Mouse (Mus musculus) lung, embryonic 15.5 days (tissue): ENCODE measurements around the gene Zbtb7b. TPM values are rescaled to one million over a fixed set of nuclear protein-coding genes. Genes with fewer than 3 reads are reported as not detected.
A peak's percentile ranks its signal among the peaks of the same experiment; 100 is the strongest.

Experiments used
- ATAC-seq: fragments of 200-750 bp; cut with Nextera tagmentation; 2 replicates; pipeline ENCODE4 v1.8.0; 2017; ENCODE audit warnings: moderate number of reproducible peaks, borderline replicate concordance; ENCODE audit not compliant: low FRiP score, low TSS enrichment; ENCODE audit errors: extremely low read depth
- H3K27ac ChIP-seq: fragments of 300-500 bp; sonication (generic); 2 replicates; pipeline ENCODE4 v1.5.1; 2015; ENCODE audit warnings: moderate library complexity, mild to moderate bottlenecking, inconsistent platforms
- H3K27me3 ChIP-seq: fragments of 300-500 bp; sonication (generic); 2 replicates; pipeline ENCODE4 v1.6.1; 2015; ENCODE audit warnings: inconsistent platforms
- H3K36me3 ChIP-seq: fragments of 300-500 bp; sonication (generic); 2 replicates; pipeline ENCODE4 v1.6.1; 2015; ENCODE audit warnings: inconsistent platforms
- H3K4me1 ChIP-seq: fragments of 300-500 bp; sonication (generic); 2 replicates; pipeline ENCODE4 v1.6.1; 2015; ENCODE audit warnings: inconsistent platforms
- H3K4me2 ChIP-seq: fragments of 300-500 bp; sonication (generic); 2 replicates; pipeline ENCODE4 v1.6.1; 2015; ENCODE audit warnings: inconsistent platforms, mild to moderate bottlenecking, moderate library complexity
- H3K4me3 ChIP-seq: fragments of 300-500 bp; sonication (generic); 2 replicates; pipeline ENCODE4 v1.5.1; 2015; ENCODE audit warnings: mild to moderate bottlenecking, inconsistent platforms
- H3K9ac ChIP-seq: fragments of 300-500 bp; sonication (generic); 2 replicates; pipeline ENCODE4 v1.6.1; 2015; ENCODE audit warnings: inconsistent platforms
- H3K9me3 ChIP-seq: fragments of 300-500 bp; sonication (generic); 2 replicates; pipeline ENCODE4 v1.6.1; 2016; ENCODE audit warnings: inconsistent platforms
- WGBS: fragments of 180-500 bp; shearing (Covaris S2); methylation state at CpG from one replicate; pipeline ENCODE4 v1.1.7; 2015; 5-methylcytosine and 5-hydroxymethylcytosine counted together
- polyA plus RNA-seq: library from polyadenylated mRNA; unstranded; fragments of >200 nt; fragmentation: Nextera tagmentation; extraction: Ambion mirVana; gene quantifications from 2 replicates; pipeline ENCODE4 v1.2.1, GENCODE M21; 2015

Zbtb7b gene
- polyA plus RNA-seq, 1 experiment from 2014 or later, result 3.7 TPM

DNA sequence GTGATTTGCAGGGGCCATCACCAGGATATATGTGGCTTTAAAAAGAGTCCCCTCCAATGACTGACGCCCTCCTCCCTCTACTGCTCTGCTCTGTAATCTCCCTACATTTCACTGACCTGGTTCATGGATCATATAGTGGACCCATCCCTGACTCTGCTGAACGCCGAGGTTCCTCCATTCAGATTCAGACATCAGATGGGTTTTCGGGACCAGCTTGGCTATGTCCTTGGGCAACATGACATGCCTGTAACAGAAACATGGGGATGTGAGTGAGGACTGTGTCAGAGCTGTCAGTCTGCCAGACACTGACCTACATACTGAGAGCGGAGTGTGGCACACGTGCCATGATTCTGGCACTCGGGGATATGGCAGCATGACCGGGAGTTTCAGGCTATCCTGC lies 21.6 kb upstream of the Zbtb7b start:
- ATAC-seq, result no peak
- Histone ChIP-seq H3K4me2 (peak overlapping the region; percentile 77; the same call in 1 of the 2 replicates), H3K9me3 (no peaks in the 10 kb centered on the region), H3K4me3 (no peak overlapping the region), H3K9ac (no peak overlapping the region), H3K4me1 (peaks cover 23% of the 10 kb centered on the region), H3K36me3 (peaks cover 28% of the 10 kb centered on the region), H3K27me3 (no peaks in the 10 kb centered on the region), H3K27ac (no peak overlapping the region)
- WGBS, result 87% methylated on average over 8 of the region's 8 CpGs

DNA sequence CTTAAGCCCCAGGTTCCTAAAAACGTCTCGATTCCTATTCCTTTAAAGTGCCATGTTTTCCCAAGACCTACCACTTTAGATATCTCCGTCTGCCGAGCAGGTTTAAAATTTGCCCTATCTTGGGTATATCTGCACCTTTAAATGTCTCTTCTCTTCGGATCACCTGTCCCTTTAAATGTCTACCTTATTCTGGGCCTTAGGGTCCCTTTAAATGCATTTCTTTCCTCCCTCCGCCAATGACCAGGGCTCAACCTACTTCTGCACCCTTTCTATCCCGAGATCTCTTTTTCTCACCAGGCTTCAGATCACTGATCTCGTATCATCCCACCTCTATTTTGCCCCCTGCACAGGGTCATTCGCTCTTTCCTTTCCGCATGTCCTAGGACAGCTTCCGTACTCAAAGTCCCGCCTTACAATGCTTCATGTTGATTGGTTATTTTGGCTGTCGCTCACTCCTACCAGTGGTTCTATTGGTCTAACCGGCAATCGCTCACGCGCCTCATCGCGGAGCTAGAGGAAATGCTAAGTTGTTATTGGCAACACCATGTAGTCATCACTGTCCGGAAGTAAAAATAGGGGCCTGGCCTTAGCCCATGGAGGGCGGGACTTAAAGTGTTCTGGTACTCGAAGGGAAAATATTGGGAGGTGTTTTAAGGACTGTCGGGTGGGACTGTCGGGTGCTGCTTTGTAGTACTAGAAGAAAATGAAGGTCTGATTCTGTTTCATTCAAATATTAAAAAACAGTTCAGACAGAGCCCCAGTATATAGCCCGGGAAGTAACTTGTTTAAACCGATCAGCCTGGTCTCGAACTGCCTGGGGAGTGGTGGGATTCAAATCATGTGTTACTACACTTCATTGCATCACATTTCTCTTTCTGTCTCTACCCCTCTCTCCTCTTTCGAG lies 17.2 kb upstream of the Zbtb7b start, which contains the start of gene Flad1:
TSS of gene Flad1 (minus strand) at position 381 of the 904 bp plus-strand sequence.
- Histone ChIP-seq H3K4me1 (peaks cover 14% of the 10 kb centered on the region), H3K27me3 (no peaks in the 10 kb centered on the region), H3K36me3 (peaks cover 32% of the 10 kb centered on the region), H3K27ac (no peak within 1 kb of the TSS), H3K9ac (peak within 1 kb of the TSS; percentile 49), H3K4me3 (peak within 1 kb of the TSS; percentile 52), H3K4me2 (peak within 1 kb of the TSS; percentile 62), H3K9me3 (no peaks in the 10 kb centered on the region)
- peak; percentile 98 for ATAC-seq
- WGBS, result 4% methylated on average over 28 of the region's 28 CpGs

DNA sequence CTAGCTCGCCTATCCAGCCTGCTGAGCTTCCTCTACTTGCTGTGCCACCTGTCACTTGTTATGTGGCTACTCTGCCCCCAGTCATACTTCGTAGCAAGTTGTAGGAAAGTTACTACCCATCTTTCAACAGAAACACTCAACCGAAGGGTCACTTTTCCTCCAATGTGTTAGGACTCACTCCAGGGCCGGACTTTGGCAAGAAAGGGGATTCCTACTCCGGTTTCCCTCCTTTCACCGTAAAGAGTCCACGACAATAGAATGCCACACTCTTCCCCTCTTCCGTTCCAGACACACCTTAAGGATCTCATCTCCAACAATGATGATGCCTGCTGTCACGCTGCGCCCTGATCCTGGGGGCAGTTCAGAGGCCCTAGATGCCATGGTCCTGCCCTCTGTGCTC lies 16.3 kb upstream of the Zbtb7b start:
- H3K36me3 ChIP-seq, result peaks cover 26% of the 10 kb centered on the region
- H3K27me3 ChIP-seq, result no peaks in the 10 kb centered on the region
- H3K4me2 ChIP-seq, result peak overlapping the region; percentile 62
- no peaks in the 10 kb centered on the region for H3K9me3 ChIP-seq
- 75% methylated on average over 10 of the region's 10 CpGs for WGBS
- no peak overlapping the region for H3K27ac ChIP-seq
- H3K9ac ChIP-seq, result peak overlapping the region; percentile 49
- peaks cover 12% of the 10 kb centered on the region for H3K4me1 ChIP-seq
- ATAC-seq, result no peak
- peak overlapping the region; percentile 52 for H3K4me3 ChIP-seq

DNA sequence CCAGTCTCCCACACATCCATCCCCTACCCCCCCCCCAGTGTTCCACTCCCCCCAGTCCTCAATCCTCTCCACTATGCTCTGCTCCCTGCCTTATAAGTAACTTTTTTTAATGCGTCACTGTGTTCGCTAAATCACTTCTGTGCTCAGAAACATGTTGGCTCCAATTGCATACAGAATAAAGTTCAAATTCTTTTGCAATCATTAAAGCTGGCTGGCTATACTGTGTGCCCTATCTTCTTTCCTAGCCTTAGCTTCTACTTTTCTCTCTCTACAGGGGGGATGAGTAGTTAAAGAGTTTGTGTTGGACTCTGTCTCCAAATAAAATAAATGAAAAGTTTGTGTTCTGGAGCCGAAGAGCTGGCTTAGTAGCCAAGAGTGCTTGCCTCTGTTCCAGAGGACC lies 15.1 kb upstream of the Zbtb7b start:
- no peak overlapping the region for H3K27ac ChIP-seq
- ATAC-seq, result no peak
- no peak overlapping the region for H3K4me3 ChIP-seq

DNA sequence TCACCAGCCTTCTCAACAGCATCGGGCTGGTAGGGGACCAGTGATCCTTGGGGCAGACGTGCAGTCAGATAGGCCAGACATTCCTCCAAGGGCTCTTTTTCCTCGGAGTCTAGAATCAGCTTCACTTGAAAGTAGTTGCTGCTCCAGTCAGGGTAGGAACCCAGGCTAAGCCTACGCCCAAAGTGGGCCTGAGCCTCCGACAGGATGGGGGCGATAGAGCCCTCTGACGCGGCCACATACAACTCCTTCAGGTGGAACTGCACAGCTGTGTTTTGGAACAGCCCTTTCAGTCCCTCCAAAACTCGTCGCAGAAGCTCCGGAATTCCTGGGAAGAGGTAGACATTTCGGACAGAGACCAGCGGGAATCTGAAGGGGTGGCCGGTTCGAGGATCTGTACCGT lies 13.9 kb upstream of the Zbtb7b start:
- Histone ChIP-seq H3K9me3 (no peaks in the 10 kb centered on the region), H3K4me1 (peaks cover 12% of the 10 kb centered on the region), H3K36me3 (peaks cover 12% of the 10 kb centered on the region), H3K27ac (no peak overlapping the region), H3K27me3 (no peaks in the 10 kb centered on the region), H3K9ac (no peak overlapping the region), H3K4me2 (no peak overlapping the region), H3K4me3 (no peak overlapping the region)
- no peak for ATAC-seq
- WGBS, result 64% methylated on average over 16 of the region's 16 CpGs

More for the DNA sequence above, 15.1 kb upstream of the Zbtb7b start:
- peaks cover 12% of the 10 kb centered on the region for H3K4me1 ChIP-seq
- peaks cover 14% of the 10 kb centered on the region for H3K36me3 ChIP-seq
- no peaks in the 10 kb centered on the region for H3K27me3 ChIP-seq
- H3K9ac ChIP-seq, result no peak overlapping the region
- no peaks in the 10 kb centered on the region for H3K9me3 ChIP-seq
- 94% methylated on average over 3 of the region's 3 CpGs for WGBS
- H3K4me2 ChIP-seq, result no peak overlapping the region

DNA sequence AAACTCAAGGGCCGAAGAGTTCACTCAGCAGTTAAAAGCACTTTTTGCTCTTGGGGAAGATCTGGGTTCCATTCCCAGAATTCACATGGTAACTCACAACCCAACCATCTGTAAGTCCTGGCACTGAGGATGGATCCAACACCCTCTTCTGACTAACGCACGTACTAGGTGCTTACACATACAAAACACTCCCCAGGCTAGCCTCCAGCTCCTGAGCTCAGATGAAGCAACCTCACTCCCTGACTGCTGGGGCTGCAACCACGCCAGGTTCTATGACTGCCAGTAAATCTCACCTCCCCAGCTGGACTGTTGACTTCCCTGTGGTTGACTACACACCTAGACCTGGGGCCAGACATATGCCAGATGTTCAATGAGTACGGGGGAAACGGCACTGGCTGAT lies 12.3 kb upstream of the Zbtb7b start:
- WGBS, result 87% methylated on average over 6 of the region's 6 CpGs
- Histone ChIP-seq H3K4me2 (no peak overlapping the region), H3K27me3 (no peaks in the 10 kb centered on the region), H3K9ac (no peak overlapping the region), H3K4me3 (no peak overlapping the region), H3K36me3 (peaks cover 24% of the 10 kb centered on the region), H3K9me3 (no peaks in the 10 kb centered on the region), H3K4me1 (peaks cover 12% of the 10 kb centered on the region), H3K27ac (no peak overlapping the region)
- no peak for ATAC-seq

DNA sequence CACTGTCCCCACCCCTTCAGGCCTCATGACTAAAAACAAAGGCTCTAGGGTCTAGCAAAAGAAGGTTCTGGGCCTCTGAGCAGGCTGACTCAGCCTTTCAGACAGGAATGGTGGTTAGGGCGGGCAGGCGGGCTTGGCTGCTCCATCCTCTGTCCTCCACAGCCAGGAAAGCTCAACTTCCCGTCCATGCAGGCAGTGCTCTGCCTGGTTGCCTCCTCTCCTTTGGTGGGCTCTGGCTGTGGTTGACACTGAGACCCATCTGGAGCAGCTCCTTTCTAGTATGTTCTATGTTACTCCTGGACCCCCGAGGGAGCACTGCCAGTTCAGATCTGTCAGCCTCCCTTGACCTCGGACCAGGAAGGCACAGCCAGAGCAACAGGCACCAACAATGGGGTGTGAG lies 8.1 kb upstream of the Zbtb7b start, which contains the start of gene Lenep:
TSS of gene Lenep (minus strand) at position 101 of the 400 bp plus-strand sequence.
- 70% methylated on average over 5 of the region's 5 CpGs for WGBS
- Histone ChIP-seq H3K4me3 (no peak within 1 kb of the TSS), H3K27ac (no peak within 1 kb of the TSS), H3K4me1 (peaks cover 4% of the 10 kb centered on the region; the same call in 1 of the 2 replicates), H3K36me3 (peaks cover 24% of the 10 kb centered on the region), H3K4me2 (no peak within 1 kb of the TSS), H3K9ac (no peak within 1 kb of the TSS), H3K9me3 (no peaks in the 10 kb centered on the region), H3K27me3 (no peaks in the 10 kb centered on the region)
- no peak for ATAC-seq

DNA sequence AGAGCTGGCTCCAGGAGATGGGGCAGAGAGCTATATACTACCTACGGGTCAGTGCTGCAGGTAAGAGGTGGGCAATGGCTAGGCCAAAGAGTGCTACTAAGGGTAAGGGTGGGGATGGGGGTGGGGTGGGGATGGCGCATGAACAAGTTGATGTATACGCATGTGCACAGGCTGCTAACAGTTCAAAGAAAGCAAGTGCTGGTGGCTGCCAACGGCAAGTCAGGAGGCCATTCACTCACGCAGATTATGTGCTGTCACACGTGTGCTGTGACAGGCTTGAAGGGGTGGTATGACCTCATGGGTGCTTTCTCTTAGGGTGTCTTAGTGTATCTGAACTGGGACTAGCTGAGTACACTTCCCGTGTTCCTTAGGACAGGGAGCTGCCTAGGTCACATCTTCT lies 6.8 kb upstream of the Zbtb7b start:
- no peak overlapping the region for H3K4me3 ChIP-seq
- H3K4me1 ChIP-seq, result peaks cover 6% of the 10 kb centered on the region
- H3K4me2 ChIP-seq, result no peak overlapping the region
- no peaks in the 10 kb centered on the region for H3K9me3 ChIP-seq
- H3K27ac ChIP-seq, result no peak overlapping the region
- no peak for ATAC-seq
- no peak overlapping the region for H3K9ac ChIP-seq
- peaks cover 20% of the 10 kb centered on the region for H3K36me3 ChIP-seq
- WGBS, result 82% methylated on average over 7 of the region's 7 CpGs
- H3K27me3 ChIP-seq, result no peaks in the 10 kb centered on the region

DNA sequence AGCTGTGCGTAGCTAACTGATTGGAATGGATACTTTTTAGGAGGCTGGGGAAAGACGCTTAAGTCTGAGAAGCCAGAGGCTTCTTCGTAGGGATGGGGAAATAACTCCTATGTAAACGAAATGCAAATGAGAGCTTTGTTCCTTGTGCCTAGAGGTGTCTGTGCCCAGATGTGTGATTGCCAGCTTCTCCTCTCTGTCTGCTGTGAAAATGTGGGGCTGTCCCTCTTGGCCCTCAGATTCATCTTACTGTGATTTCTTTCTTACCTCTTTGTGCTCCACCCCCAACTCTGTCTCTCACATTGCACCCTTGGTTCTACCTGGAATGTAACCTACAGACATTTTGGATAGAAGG lies 2.1 kb upstream of the Zbtb7b start:
- peak overlapping the region; percentile 48; the same call in 1 of the 2 replicates for H3K9ac ChIP-seq
- under 1% methylated on average over 4 of the region's 4 CpGs for WGBS
- H3K4me2 ChIP-seq, result peak overlapping the region; percentile 97
- no peaks in the 10 kb centered on the region; the same call in 1 of the 2 replicates for H3K36me3 ChIP-seq
- no peaks in the 10 kb centered on the region for H3K27me3 ChIP-seq
- peak overlapping the region; percentile 60 for H3K4me3 ChIP-seq
- H3K4me1 ChIP-seq, result peaks cover 32% of the 10 kb centered on the region
- 0 out of 2 replicates have a peak overlapping the region, but pooled peaks have one; percentile 93 for H3K27ac ChIP-seq
- H3K9me3 ChIP-seq, result no peaks in the 10 kb centered on the region
- no peak for ATAC-seq

DNA sequence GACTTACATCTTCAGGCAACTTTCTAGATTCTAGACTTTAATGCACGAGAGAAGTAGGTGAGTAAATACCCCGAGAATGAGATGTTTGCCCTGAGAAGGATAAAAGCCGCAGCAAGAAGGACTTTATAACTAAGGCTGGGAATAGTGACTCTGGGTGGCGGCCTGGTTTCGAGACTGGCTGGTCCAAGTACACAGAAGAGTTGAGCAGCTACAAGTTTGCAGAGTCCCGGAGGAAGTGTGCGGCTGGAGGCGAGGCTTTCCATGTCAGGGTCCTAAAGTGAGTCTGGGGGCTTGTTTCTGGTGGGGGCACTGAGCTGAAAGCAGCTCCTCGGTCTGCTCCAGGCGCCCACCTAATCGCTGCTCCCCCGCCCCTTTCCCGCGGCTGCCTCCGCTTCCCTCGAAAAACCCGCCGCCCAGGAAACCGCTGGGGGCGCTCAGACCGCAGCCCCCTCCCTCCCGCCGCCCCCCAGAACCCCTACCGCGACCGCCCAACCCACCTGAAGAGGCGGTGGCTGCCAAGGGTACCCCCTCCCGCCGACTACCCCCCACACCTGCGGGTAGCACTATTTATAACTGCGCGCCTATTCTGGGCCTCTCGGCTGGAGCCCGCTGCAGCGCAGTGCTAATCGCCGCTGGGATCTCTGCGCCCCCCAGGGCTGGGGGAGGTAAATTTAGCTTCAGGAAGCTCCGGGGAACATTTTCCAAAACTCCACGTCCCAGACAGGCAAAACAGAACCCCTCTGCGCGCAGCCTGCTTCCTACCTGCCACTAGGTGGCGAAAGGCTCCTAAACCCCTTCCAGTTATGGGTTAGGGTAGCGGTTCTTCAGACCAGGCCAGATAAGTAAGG lies 1.5 kb upstream of the Zbtb7b start:
- peak overlapping the region; percentile 93 for H3K27ac ChIP-seq
- no peaks in the 10 kb centered on the region for H3K9me3 ChIP-seq
- H3K4me3 ChIP-seq, result peak overlapping the region; percentile 60
- peak overlapping the region; percentile 97 for H3K4me2 ChIP-seq
- H3K9ac ChIP-seq, result peak overlapping the region; percentile 48
- peaks cover 38% of the 10 kb centered on the region for H3K4me1 ChIP-seq
- no peaks in the 10 kb centered on the region for H3K27me3 ChIP-seq
- 1% methylated on average over 42 of the region's 44 CpGs for WGBS
- ATAC-seq, result no peak
- H3K36me3 ChIP-seq, result no peaks in the 10 kb centered on the region

DNA sequence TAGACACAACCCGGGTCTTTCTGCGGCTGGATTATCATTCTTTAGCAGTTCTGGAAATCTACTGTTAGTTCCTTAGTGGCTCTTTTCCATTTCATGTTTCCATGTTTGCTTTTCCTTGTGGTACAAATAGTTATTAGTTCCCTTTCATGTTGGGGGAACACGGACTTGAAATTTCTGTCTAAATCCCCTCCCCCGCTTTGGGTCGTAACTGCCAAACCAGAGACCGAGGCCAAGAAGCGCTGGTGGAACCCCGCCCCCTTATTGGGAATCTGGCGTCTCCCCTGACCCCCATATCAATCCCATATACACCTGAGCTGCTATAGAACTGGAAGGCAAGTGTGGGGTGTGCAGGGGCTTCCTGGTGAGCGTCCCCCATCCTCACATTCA lies 836 bp upstream of the Zbtb7b start:
- Histone ChIP-seq H3K9me3 (no peaks in the 10 kb centered on the region), H3K4me2 (peak overlapping the region; percentile 97), H3K4me1 (peaks cover 44% of the 10 kb centered on the region), H3K27ac (peak overlapping the region; percentile 93), H3K4me3 (peak overlapping the region; percentile 60), H3K9ac (peak overlapping the region; percentile 59), H3K27me3 (no peaks in the 10 kb centered on the region), H3K36me3 (no peaks in the 10 kb centered on the region)
- 4% methylated on average over 10 of the region's 10 CpGs for WGBS
- ATAC-seq, result no peak
